Mouse (Mus musculus): Measurements from ENCODE around the gene Arl8a.
A peak's percentile ranks its signal among the peaks of the same experiment; 100 is the strongest.
"Not testable (repeated sequence)": the region's sequence is repeated elsewhere in the genome, so short reads cannot be mapped to it uniquely, and the experiment has no call there.

The Arl8a gene

DNA sequence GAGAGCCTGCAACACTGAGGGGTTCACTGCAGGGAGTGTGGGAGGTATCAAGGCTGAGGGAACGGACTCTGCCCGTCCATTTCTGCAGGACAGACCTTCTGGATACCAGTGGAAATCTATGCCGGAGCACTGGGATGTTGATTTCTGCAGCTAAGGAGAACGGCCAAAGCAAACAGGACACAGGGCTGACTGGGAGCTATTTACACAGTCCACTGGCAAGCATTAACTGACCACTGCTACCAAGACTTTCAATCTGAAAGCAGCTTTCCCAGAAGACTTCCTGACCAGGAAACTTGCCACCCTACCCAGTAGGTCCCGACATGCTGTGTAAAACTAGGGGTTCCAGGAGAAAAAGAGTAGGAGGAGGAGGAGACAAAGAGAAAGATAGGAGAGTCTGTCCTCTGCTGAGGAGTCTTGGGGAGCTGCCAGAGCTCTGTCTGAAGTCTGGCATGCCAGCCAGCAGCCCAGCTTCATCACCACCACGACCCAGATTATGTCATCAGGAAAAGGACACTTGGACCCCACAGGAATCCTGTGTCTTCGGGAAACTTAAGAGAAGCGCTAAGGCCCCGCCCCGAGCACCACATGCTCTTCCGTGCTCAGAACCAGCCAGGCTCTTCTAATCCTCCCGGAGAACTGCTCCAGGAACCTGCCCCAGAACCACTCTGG is 23.1 kb downstream of the Arl8a start:
- peak; percentile 36 for DNase-seq (ENCODE audit: low read depth)

DNA sequence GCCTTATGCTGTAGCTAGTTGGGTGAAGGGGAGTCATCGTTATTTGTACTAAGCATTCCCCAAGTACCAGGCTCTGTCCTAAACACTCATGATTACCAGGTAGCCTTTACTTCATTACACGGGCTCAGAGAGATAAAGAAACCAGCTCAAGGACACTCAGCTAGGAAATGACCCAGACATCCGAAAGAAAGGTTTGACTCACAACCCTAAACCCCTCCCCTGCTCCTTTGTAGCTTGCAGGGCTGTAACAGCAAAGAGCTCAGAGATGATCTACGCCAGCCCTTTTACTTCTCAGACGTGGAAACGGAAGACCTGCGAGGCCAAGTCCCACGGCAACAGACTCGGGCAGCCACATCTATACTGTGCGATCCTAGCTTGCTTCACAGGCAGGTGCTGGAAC is 23.7 kb downstream of the Arl8a start:
- no peak for DNase-seq (ENCODE audit: low read depth)

DNA sequence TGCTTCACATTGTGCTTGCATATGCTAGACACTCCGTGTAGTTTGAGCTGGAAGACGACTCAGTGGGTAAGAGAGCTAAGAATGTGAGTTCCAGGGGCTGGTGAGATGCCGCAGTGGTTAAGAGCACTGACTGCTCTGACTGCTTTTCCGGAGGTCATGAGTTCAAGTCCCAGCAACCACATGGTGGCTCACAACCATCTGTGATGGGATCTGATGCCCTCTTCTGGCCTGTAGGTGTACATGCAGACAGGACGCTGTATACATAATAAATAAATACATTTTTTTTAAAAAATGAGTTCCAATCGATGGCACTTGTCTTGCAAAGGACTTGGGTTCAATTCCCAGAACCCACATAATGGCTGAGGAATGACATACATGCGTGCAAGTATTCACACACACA is 24.6 kb downstream of the Arl8a start:
- no peak for DNase-seq (ENCODE audit: low read depth)

- DNase-seq (ENCODE audit: low read depth), result peak; percentile 93
Observed at GRCm38 (mm10) chr1:135171984-135172383, 25.4 kb downstream of the Arl8a start.

DNA sequence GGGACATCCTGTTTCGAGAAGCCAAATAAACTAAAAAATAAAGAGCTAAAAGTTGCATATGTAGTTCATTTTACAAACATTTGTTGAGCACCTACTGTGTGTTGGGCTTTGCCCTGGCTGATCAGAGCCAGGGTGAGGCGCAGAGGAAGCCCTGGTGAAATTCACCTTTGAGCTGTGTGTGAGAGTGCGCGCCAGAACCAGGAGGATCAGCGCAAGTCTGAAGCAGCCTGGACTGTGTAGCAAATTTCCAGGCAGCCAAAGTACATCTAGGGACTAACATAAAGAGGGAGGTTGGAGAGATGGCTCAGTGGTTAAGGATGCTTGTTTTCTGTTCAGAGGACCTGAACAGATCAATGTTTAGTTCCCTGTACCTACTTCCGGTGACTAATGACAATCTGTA is 26.7 kb downstream of the Arl8a start:
- no peak for DNase-seq (ENCODE audit: low read depth)

GRCm38 (mm10) chr1:135175176-135175575 is 28.6 kb downstream of the Arl8a start:
- no peak for DNase-seq (ENCODE audit: low read depth)

DNA sequence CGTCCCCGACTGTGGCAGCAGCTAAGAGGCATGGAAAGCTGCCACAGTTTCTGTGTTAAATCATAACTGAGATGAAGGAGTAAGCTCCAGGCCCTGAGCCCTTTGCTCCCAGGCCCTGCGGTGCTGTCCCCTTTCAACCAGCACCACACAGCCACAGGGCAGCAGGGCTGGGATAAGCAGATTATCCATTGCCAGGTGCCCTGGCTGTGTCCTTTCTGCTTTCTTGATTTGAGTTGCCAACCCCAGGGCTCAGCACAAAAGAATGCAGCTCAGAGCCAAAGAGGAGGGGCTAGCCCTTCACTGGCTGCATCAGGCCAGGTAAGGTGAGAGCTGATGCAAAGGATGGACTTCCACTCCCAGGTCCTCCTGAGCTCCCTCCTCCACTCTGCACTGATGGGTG is 31.1 kb downstream of the Arl8a start:
- DNase-seq (ENCODE audit: low read depth), result no peak

- no peak for DNase-seq (ENCODE audit: low read depth)
Observed at GRCm38 (mm10) chr1:135178863-135179262, 32.2 kb downstream of the Arl8a start.

DNA sequence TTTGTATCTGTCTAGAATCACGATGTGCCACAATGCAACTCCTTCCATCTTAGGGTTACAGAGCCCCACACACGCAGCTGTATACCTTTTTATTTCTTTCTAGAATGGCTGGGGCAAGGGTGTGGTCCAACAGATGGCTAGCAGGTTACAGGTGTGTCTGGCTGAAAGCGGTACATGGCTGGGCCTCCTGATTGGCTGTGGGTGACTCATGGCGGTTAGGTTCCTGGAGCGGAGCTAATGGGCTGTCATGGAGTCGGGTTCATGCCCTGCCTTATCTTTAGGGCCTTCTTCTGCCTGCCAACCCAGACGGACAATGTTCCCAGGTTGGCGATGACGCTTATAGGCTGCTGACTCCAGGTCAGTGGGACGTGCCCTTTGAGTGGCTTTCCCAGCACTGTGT is 34.2 kb downstream of the Arl8a start:
- no peak for DNase-seq (ENCODE audit: low read depth)

GRCm38 (mm10) chr1:135181275-135181674 is 34.7 kb downstream of the Arl8a start:
- no peak for DNase-seq (ENCODE audit: low read depth)

DNA sequence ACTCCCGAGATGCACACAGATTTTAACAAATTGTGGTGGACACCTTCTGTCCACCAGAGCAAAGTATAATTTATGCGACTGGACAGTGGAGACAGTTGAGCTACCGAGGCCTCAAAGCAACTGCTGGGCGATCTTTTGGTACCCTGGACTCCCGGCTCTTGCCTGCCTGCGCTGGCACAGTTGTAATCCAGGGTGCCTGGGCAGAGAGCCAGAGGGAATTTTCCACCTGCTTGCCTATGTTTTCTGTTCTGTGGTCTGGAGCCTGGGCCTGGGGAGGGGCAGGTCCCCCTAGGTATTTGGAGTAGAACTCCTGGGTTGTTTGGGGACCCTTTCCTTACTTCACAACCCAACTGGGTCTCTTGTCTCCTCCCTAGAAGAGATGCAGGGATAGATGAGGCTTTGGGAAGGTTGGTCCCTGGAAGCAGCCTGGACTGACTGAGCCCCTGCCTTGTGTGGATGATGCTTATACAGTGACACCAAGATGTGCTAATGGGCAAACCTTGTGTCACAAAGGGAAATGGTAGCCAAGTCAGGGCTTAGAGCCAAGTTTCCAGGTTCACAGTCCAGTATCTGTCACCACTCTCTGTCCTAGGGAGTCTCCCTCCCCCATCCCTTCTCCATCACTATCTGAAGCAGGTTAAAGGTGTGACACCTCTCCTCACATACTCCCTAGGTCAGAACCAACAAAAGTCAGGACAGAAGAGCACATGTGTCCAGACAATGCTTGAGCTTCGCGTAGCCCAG is 35.4 kb downstream of the Arl8a start:
- DNase-seq (ENCODE audit: low read depth), result no peak

GRCm38 (mm10) chr1:135182975-135183374 is 36.4 kb downstream of the Arl8a start:
- DNase-seq (ENCODE audit: low read depth), result no peak

- peak; percentile 40 for DNase-seq (ENCODE audit: low read depth)
Observed at GRCm38 (mm10) chr1:135183448-135183847, 36.8 kb downstream of the Arl8a start.

- peak; percentile 67 for DNase-seq (ENCODE audit: low read depth)
Observed at GRCm38 (mm10) chr1:135183941-135184570, 37.4 kb downstream of the Arl8a start.

DNA sequence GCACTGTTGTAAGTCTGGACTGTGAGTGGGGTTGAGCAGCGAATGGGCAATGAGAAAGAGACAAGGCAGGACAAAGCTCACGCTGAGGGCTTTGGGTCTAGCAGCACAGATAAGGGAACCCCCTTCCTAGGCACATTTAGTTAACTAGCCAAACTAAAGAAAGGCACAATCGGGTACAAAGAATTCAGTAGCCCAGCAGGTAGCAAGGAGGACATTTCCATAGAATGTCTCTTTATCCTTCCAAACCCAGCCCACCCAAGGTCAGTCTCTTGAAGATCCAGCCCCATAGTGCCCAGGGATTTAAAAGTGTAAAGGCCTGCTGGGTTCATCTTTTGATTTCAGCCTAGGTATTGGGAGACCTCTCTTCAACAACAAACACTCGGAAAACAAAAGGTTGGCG is 39.3 kb downstream of the Arl8a start:
- DNase-seq (ENCODE audit: low read depth), result no peak

GRCm38 (mm10) chr1:135186427-135186826 is 39.8 kb downstream of the Arl8a start:
- no peak for DNase-seq (ENCODE audit: low read depth)

DNA sequence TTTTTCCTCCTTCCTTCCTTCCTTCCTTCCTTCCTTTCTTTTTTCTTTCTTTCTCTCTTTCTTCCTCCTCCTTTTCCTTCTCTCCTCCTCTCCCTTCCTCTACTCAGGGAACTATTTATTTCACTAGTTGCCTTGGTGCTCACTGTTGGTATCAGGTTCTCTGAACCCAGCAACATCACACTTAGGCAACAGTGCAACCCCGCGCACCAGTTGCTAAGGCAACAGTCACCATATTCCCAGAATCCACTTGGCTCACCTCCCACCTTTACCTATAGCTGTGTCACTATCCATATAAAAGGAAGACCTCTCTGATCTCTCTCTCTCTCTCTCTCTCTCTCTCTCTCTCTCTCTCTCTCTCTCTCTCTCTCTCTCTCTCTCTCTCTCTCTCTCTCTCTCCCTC is 40.4 kb downstream of the Arl8a start:
- DNase-seq (ENCODE audit: low read depth), result not testable (repeated sequence)

- peak; percentile 97 for DNase-seq (ENCODE audit: low read depth)
Observed at GRCm38 (mm10) chr1:135188197-135188596, 41.6 kb downstream of the Arl8a start.

- no peak for DNase-seq (ENCODE audit: low read depth)
Observed at GRCm38 (mm10) chr1:135189186-135189585, 42.6 kb downstream of the Arl8a start.

DNA sequence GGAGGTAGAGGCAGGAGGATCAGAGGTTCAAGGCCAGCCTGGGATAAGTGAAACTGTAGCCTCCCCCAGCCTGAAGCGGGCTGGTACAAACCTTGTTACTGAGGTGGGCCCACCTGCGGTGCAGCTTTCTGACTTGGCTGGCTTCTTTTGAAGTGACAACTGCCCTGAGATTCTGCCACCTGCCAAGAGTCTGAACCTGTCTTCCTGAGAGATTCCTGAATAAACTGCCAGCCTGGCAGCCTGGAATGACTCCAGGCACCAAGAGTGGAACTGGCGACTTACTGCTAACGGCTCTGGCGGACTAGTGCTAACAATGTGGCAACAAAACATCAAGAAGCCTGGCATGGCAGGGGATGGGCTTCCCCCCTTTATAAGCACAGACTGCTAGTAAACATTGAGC is 47.7 kb downstream of the Arl8a start:
- not testable (repeated sequence) for DNase-seq (ENCODE audit: low read depth)

DNA sequence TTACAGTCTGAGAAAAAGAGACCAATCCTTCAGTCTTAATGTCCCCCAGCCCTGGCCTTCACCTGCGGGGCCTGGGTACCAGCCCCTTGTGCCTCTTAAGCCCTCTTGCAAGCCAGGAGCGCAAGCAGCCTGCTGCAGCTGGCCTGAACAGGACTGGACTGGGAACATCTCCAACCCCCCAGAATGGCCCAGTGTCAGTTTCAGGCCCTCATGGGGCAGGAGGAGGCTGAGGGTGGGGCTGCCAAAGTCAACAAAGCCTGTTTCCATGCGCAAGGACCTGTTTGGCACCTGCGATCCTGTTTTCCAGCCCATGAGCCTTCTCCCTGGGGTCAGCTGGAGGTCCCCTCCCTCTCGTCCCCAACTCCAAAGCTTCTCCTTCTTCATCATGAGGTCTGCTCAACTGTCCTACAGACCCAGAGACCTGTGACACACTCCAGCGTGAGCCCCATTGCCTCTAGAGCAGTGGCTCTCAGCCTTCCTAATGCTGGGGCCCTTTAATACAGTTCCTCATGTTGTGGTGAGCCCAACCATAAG is 49.4 kb downstream of the Arl8a start:
- peak; percentile 39 for DNase-seq (ENCODE audit: low read depth)

- no peak for DNase-seq (ENCODE audit: low read depth)
Observed at GRCm38 (mm10) chr1:135198412-135198811, 51.8 kb downstream of the Arl8a start.
